Mouse (Mus musculus) neural tube, embryonic 15.5 days (tissue): Measurements from ENCODE around the gene 1700102P08Rik. TPM values are rescaled to one million over a fixed set of nuclear protein-coding genes. Genes with fewer than 3 reads are reported as not detected.

ENCODE experiments used
- ATAC-seq: fragments of 200-750 bp; cut with Nextera tagmentation; 2 replicates; pipeline ENCODE4 v1.8.0; 2017; ENCODE audit warnings: mild to moderate bottlenecking, moderate TSS enrichment, moderate library complexity; ENCODE audit not compliant: low FRiP score
- H3K27ac ChIP-seq: fragments of 300-500 bp; sonication (generic); replicated peaks from 2 replicates; pipeline ENCODE4 v1.5.1; 2015; ENCODE audit warnings: mild to moderate bottlenecking, inconsistent platforms
- H3K27me3 ChIP-seq: fragments of 300-500 bp; sonication (generic); replicated peaks from 2 replicates; pipeline ENCODE4 v1.6.1; 2015; ENCODE audit warnings: inconsistent platforms
- H3K36me3 ChIP-seq: fragments of 300-500 bp; sonication (generic); 2 replicates; pipeline ENCODE4 v1.6.1; 2015; ENCODE audit warnings: inconsistent platforms
- H3K4me1 ChIP-seq: fragments of 300-500 bp; sonication (generic); 2 replicates; pipeline ENCODE4 v1.6.1; 2015; ENCODE audit warnings: inconsistent platforms
- H3K4me2 ChIP-seq: fragments of 300-500 bp; sonication (generic); 2 replicates; pipeline ENCODE4 v1.6.1; 2015; ENCODE audit warnings: inconsistent platforms, mild to moderate bottlenecking, moderate library complexity
- H3K4me3 ChIP-seq: fragments of 300-500 bp; sonication (generic); replicated peaks from 2 replicates; pipeline ENCODE4 v1.5.1; 2015; ENCODE audit warnings: mild to moderate bottlenecking, inconsistent platforms
- H3K9ac ChIP-seq: fragments of 300-500 bp; sonication (generic); replicated peaks from 2 replicates; pipeline ENCODE4 v1.6.1; 2015; ENCODE audit warnings: mild to moderate bottlenecking, inconsistent platforms
- H3K9me3 ChIP-seq: fragments of 300-500 bp; sonication (generic); replicated peaks from 2 replicates; pipeline ENCODE4 v1.6.1; 2016; ENCODE audit warnings: inconsistent platforms
- WGBS: fragments of 180-500 bp; shearing (Covaris S2); methylation state at CpG from one replicate; pipeline ENCODE4 v1.1.7; 2015; ENCODE audit warnings: mixed read lengths; 5-methylcytosine and 5-hydroxymethylcytosine counted together
- polyA plus RNA-seq: library from polyadenylated mRNA; unstranded; fragments of >200 nt; fragmentation: Nextera tagmentation; extraction: Ambion mirVana; gene quantifications from 2 replicates; pipeline ENCODE4 v1.2.1, GENCODE M21; 2015

Gene 1700102P08Rik
- 1.1 and 1.3 TPM in 2 replicates for polyA plus RNA-seq

GRCm38 (mm10) chr9:108392676-108393075 lies at the start of gene 1700102P08Rik:
Gene 1700102P08Rik, plus strand, starts transcription at chr9:108392805.
- Histone ChIP-seq H3K27ac (no peak within 1 kb of the TSS), H3K36me3 (peaks cover 55% of the 10 kb centered on the region), H3K27me3 (no peaks in the 10 kb centered on the region), H3K4me3 (no peak within 1 kb of the TSS), H3K9ac (no peak within 1 kb of the TSS), H3K9me3 (no peaks in the 10 kb centered on the region), H3K4me1 (no peaks in the 10 kb centered on the region), H3K4me2 (no peak within 1 kb of the TSS)
- ATAC-seq: no peak
- 68% methylated on average over 18 of the region's 18 CpGs for WGBS

- H3K4me3 ChIP-seq: no peak overlapping the region
- no peaks in the 10 kb centered on the region for H3K9me3 ChIP-seq
- H3K4me2 ChIP-seq: no peak overlapping the region
- H3K4me1 ChIP-seq: peaks cover 37% of the 10 kb centered on the region
- 86% methylated on average over 3 of the region's 3 CpGs for WGBS
- H3K27me3 ChIP-seq: no peaks in the 10 kb centered on the region
- H3K36me3 ChIP-seq: no peaks in the 10 kb centered on the region
- no peak for ATAC-seq
- H3K27ac ChIP-seq: no peak overlapping the region
- no peak overlapping the region for H3K9ac ChIP-seq
Observed at GRCm38 (mm10) chr9:108343331-108343730, 49.3 kb upstream of the 1700102P08Rik start.

DNA sequence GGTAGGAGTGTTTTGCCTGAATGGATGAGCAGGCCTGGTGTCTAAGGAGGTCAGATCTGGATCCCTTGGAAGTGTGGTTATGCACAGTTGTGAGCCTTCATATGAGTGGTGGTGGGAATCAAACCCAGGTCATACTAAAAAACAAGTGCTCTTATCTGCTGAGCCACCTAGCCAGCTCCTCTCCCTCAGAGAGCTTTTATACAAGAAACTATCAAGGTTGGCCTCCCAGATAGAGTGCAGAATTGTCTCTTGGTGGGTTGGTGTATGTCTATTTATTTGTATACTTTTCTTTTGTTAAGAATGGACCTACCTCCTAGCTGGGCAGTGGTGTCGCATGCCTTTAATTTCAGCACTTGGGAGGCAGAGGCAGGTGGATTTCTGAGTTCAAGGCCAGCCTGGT lies 48.8 kb upstream of the 1700102P08Rik start:
- Histone ChIP-seq H3K4me2 (no peak overlapping the region), H3K27me3 (no peaks in the 10 kb centered on the region), H3K4me3 (no peak overlapping the region), H3K9ac (no peak overlapping the region), H3K27ac (no peak overlapping the region), H3K36me3 (no peaks in the 10 kb centered on the region), H3K9me3 (no peaks in the 10 kb centered on the region), H3K4me1 (peaks cover 37% of the 10 kb centered on the region)
- no peak for ATAC-seq
- 92% methylated on average over 1 of the region's 1 CpGs for WGBS

DNA sequence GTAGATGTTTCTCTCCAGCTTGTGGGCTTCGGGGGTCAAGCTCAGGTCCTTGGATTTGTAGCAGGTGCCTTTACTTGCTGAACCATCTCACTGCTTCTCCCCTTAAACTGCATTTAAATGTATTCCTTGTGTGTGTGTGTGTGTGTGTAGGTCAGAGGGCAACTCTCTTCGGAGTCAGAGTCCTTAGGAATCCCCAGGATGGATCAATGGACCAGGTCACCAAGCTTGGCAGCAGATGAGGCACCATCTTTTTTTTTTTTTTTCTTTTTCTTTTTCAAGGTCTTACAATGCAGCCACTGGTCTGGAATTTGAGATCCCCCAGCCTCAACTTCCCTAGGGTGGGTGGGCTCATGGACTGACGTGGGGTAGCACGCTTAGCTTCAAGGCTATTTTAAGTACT lies 48.1 kb upstream of the 1700102P08Rik start:
- Histone ChIP-seq H3K36me3 (no peaks in the 10 kb centered on the region), H3K9me3 (no peaks in the 10 kb centered on the region), H3K27me3 (no peaks in the 10 kb centered on the region), H3K4me2 (no peak overlapping the region), H3K27ac (no peak overlapping the region), H3K9ac (no peak overlapping the region), H3K4me1 (peaks cover 42% of the 10 kb centered on the region), H3K4me3 (no peak overlapping the region)
- ATAC-seq: no peak
- WGBS: 88% methylated on average over 4 of the region's 4 CpGs

GRCm38 (mm10) chr9:108347024-108347423 lies 45.6 kb upstream of the 1700102P08Rik start:
- H3K4me3 ChIP-seq: peak overlapping the region; percentile 75
- no peaks in the 10 kb centered on the region for H3K27me3 ChIP-seq
- peak overlapping the region; percentile 90 for H3K9ac ChIP-seq
- H3K4me2 ChIP-seq: peak overlapping the region; percentile 77
- peaks cover 21% of the 10 kb centered on the region for H3K36me3 ChIP-seq
- H3K27ac ChIP-seq: peak overlapping the region; percentile 98
- ATAC-seq: peak; percentile 0; the same call in 1 of the 2 replicates
- no peaks in the 10 kb centered on the region for H3K9me3 ChIP-seq
- peaks cover 27% of the 10 kb centered on the region for H3K4me1 ChIP-seq
- WGBS: 5% methylated on average over 11 of the region's 11 CpGs

- Histone ChIP-seq H3K9me3 (no peaks in the 10 kb centered on the region), H3K4me1 (peaks cover 27% of the 10 kb centered on the region), H3K4me2 (peak within 1 kb of the TSS; percentile 77), H3K36me3 (peaks cover 28% of the 10 kb centered on the region), H3K27me3 (no peaks in the 10 kb centered on the region), H3K9ac (peak within 1 kb of the TSS; percentile 90), H3K4me3 (peak within 1 kb of the TSS; percentile 75), H3K27ac (peak within 1 kb of the TSS; percentile 98)
- ATAC-seq: peak; percentile 96
- WGBS: under 1% methylated on average over 72 of the region's 75 CpGs
Observed at GRCm38 (mm10) chr9:108347540-108348289, 44.9 kb upstream of the 1700102P08Rik start, which contains the start of gene Usp4. Gene Usp4, plus strand, starts transcription at chr9:108347853.

DNA sequence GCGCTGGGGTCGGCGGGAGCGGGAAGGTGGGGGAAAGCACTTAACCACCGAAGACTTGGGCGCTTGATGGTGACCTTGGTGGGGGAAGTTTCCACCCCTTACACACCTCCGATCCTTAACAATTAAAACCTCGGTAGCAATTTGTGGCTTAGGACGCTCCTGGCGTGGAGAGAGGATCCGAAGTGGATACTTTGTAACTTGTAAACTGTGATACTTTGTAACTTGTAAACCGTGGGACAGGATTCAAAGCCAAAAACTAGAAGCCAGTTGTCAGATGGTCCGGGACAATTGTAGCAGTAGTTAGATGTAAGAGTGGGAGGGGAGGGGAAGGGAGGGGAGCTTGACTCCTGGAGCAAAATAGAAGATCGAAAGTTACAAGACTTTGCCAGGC lies 44.3 kb upstream of the 1700102P08Rik start:
- 6% methylated on average over 14 of the region's 14 CpGs for WGBS
- Histone ChIP-seq H3K4me2 (peak overlapping the region; percentile 77), H3K4me3 (peak overlapping the region; percentile 75), H3K36me3 (peaks cover 34% of the 10 kb centered on the region), H3K27me3 (no peaks in the 10 kb centered on the region), H3K9me3 (no peaks in the 10 kb centered on the region), H3K27ac (peak overlapping the region; percentile 98), H3K4me1 (peaks cover 27% of the 10 kb centered on the region), H3K9ac (peak overlapping the region; percentile 90)
- ATAC-seq: peak; percentile 10

DNA sequence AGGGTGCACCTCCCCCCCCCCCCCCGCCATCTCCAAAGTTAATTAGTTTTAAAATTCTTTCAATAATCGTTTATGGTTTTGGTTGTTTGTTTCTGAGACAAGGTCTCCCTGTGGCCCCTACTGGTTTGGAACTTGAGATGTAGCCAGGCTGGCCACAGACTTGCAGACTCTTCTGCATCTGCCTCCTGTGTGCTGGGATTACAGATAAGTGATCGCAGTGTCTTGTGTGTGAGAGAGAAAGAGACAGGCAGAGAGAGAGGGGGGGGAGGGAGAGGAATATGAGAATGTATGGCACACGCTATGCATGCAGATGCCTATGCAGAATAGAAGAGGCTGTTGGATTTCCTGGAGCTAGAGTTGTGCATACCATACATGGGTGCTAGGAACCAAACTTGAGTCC lies 42.9 kb upstream of the 1700102P08Rik start:
- Histone ChIP-seq H3K9me3 (no peaks in the 10 kb centered on the region), H3K27me3 (no peaks in the 10 kb centered on the region), H3K27ac (no peak overlapping the region), H3K4me2 (no peak overlapping the region), H3K4me1 (peaks cover 27% of the 10 kb centered on the region), H3K4me3 (no peak overlapping the region), H3K36me3 (peaks cover 48% of the 10 kb centered on the region), H3K9ac (no peak overlapping the region)
- 98% methylated on average over 4 of the region's 4 CpGs for WGBS
- ATAC-seq: no peak

DNA sequence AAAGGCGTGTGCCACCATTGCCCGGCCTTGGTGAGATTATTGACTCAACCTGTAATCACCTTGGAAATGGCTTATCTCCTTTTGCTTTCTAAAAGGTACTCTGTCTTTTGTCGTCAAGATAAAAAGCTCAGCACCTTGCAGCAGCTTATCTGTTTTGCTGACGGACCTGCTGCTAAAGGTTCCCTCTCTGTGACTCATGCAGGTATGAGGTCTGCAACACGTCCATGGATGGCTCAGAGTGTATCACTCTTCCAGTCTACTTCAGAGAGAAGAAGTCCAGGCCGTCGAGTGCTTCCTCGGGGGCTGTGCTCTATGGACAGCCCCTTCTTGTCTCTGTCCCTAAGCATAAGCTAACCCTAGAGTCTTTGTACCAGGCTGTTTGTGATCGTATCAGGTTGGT lies 14.4 kb upstream of the 1700102P08Rik start:
- Histone ChIP-seq H3K36me3 (peaks cover 86% of the 10 kb centered on the region), H3K9me3 (no peaks in the 10 kb centered on the region), H3K4me1 (no peaks in the 10 kb centered on the region), H3K4me2 (no peak overlapping the region), H3K9ac (no peak overlapping the region), H3K27ac (no peak overlapping the region), H3K4me3 (no peak overlapping the region), H3K27me3 (no peaks in the 10 kb centered on the region)
- WGBS: 95% methylated on average over 9 of the region's 9 CpGs
- ATAC-seq: no peak

GRCm38 (mm10) chr9:108378736-108379135 lies 13.9 kb upstream of the 1700102P08Rik start:
- H3K9ac ChIP-seq: no peak overlapping the region
- no peak overlapping the region for H3K4me3 ChIP-seq
- H3K4me2 ChIP-seq: no peak overlapping the region
- H3K27me3 ChIP-seq: no peaks in the 10 kb centered on the region
- no peaks in the 10 kb centered on the region for H3K4me1 ChIP-seq
- H3K36me3 ChIP-seq: peaks cover 86% of the 10 kb centered on the region
- no peak overlapping the region for H3K27ac ChIP-seq
- H3K9me3 ChIP-seq: no peaks in the 10 kb centered on the region
- WGBS: 88% methylated on average over 5 of the region's 5 CpGs
- ATAC-seq: no peak

GRCm38 (mm10) chr9:108379294-108379693 lies 13.3 kb upstream of the 1700102P08Rik start:
- Histone ChIP-seq H3K9ac (no peak overlapping the region), H3K4me1 (no peaks in the 10 kb centered on the region), H3K9me3 (no peaks in the 10 kb centered on the region), H3K27me3 (no peaks in the 10 kb centered on the region), H3K36me3 (peaks cover 86% of the 10 kb centered on the region), H3K4me2 (no peak overlapping the region), H3K27ac (no peak overlapping the region), H3K4me3 (no peak overlapping the region)
- no peak for ATAC-seq
- WGBS: 86% methylated on average over 4 of the region's 4 CpGs

DNA sequence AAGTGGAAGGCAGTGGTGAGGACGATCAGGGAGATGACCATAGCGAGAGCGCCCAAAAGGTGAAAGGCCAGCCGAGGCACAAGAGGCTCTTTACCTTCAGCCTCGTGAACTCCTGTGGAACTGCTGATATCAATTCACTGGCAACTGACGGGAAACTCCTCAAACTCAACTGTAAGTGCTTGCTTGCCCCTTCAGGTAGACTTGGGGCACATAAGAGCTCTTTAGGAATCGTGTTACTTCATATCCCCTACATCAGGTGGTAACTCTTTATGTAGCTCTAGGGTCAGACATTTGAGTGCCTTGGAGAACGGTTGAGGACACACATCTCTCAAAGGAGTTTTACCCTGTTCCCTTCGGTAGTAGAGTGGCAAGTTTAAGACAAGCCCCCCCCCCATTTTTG lies 11.2 kb upstream of the 1700102P08Rik start:
- peaks cover 85% of the 10 kb centered on the region for H3K36me3 ChIP-seq
- no peak overlapping the region for H3K9ac ChIP-seq
- no peak overlapping the region for H3K27ac ChIP-seq
- no peaks in the 10 kb centered on the region for H3K9me3 ChIP-seq
- H3K4me2 ChIP-seq: no peak overlapping the region
- ATAC-seq: no peak
- H3K4me1 ChIP-seq: no peaks in the 10 kb centered on the region
- 95% methylated on average over 9 of the region's 9 CpGs for WGBS
- no peaks in the 10 kb centered on the region for H3K27me3 ChIP-seq
- no peak overlapping the region for H3K4me3 ChIP-seq
